Mouse (Mus musculus) G1E (cell line): ENCODE measurements around the gene Plekha7.

Experiments
- CTCF ChIP-seq: IDR thresholded peaks from 2 replicates; pipeline ENCODE4 v1.5.1; 2012; ENCODE audit warnings: low read depth, low read length, inconsistent platforms, mixed read lengths
- GATA1 ChIP-seq: IDR thresholded peaks from 2 replicates; pipeline ENCODE4 v1.6.1; 2012; ENCODE audit warnings: borderline replicate concordance, low read length, inconsistent platforms, mixed read lengths
- POLR2AphosphoS5 ChIP-seq: IDR thresholded peaks from 2 replicates; pipeline ENCODE4 v1.6.1; 2012; ENCODE audit warnings: low read depth, low read length, inconsistent platforms; ENCODE audit not compliant: insufficient replicate concordance
- TAL1 ChIP-seq: conservative IDR thresholded peaks from 2 replicates; pipeline ENCODE4 v1.6.1; 2012; ENCODE audit warnings: low read depth, low read length, inconsistent platforms, mixed read lengths

- TF ChIP-seq TAL1 (no peak), CTCF (no peak), POLR2AphosphoS5 (no peak), GATA1 (no peak)
Measured at GRCm38 (mm10) chr7:116226316-116226715, 81.9 kb downstream of the Plekha7 start.
